Mouse (Mus musculus) limb, embryonic 14.5 days (tissue): ENCODE results near the gene Aars2. TPM values are rescaled to one million over a fixed set of nuclear protein-coding genes. Genes with fewer than 3 reads are reported as not detected.

Experiments used
- ATAC-seq: fragments of 200-750 bp; cut with Nextera tagmentation; 2 replicates; pipeline ENCODE4 v1.8.0; 2017; ENCODE audit warnings: low read depth, moderate number of reproducible peaks, moderate TSS enrichment; ENCODE audit not compliant: low FRiP score
- DNase-seq: peaks from one replicate; pipeline ENCODE4 v3.0.0-alpha.2; 2015; ENCODE audit warnings: low spot score
- H3K27ac ChIP-seq: fragments of 300-500 bp; sonication (generic); replicated peaks from 2 replicates; pipeline ENCODE4 v1.5.1; 2014; ENCODE audit warnings: low read depth, mild to moderate bottlenecking, low read length, moderate library complexity, mixed read lengths
- H3K27me3 ChIP-seq: fragments of 300-500 bp; sonication (generic); 2 replicates; pipeline ENCODE4 v1.6.1; 2014; ENCODE audit warnings: low read length, mixed read lengths; ENCODE audit not compliant: control insufficient read depth, insufficient read depth
- H3K36me3 ChIP-seq: fragments of 300-500 bp; sonication (generic); 2 replicates; pipeline ENCODE4 v1.6.1; 2014; ENCODE audit warnings: mild to moderate bottlenecking, low read length, moderate library complexity, mixed read lengths; ENCODE audit not compliant: control insufficient read depth, insufficient read depth
- H3K4me1 ChIP-seq: fragments of 300-500 bp; sonication (generic); 2 replicates; pipeline ENCODE4 v1.6.1; 2014; ENCODE audit warnings: antibody characterized with exemption, low read length, mixed read lengths; ENCODE audit not compliant: control insufficient read depth, insufficient read depth
- H3K4me2 ChIP-seq: fragments of 300-500 bp; sonication (generic); replicated peaks from 2 replicates; pipeline ENCODE4 v1.6.1; 2014; ENCODE audit warnings: low read depth, mild to moderate bottlenecking, low read length, moderate library complexity; ENCODE audit not compliant: severe bottlenecking
- H3K4me3 ChIP-seq: fragments of 300-500 bp; sonication (generic); replicated peaks from 2 replicates; pipeline ENCODE4 v1.5.1; 2014; ENCODE audit warnings: low read length
- H3K9ac ChIP-seq: fragments of 300-500 bp; sonication (generic); 2 replicates; pipeline ENCODE4 v1.6.1; 2014; ENCODE audit warnings: mild to moderate bottlenecking, low read depth, low read length, moderate library complexity; ENCODE audit not compliant: severe bottlenecking
- H3K9me3 ChIP-seq: fragments of 300-500 bp; sonication (generic); 2 replicates; pipeline ENCODE4 v1.6.1; 2016; ENCODE audit warnings: low read length; ENCODE audit not compliant: control insufficient read depth
- POLR2A ChIP-seq: fragments of 200-500 bp; IDR thresholded peaks from 2 replicates; pipeline ENCODE4 v1.8.0; 2012; ENCODE audit warnings: inconsistent platforms, mild to moderate bottlenecking, moderate library complexity, borderline replicate concordance; ENCODE audit not compliant: insufficient read depth, insufficient read length; ENCODE audit errors: extremely low read depth
- WGBS: fragments of 180-500 bp; shearing (Covaris S2); extraction: QIAGEN DNeasy Blood & Tissue Kit; methylation state at CpG from one replicate; pipeline ENCODE4 v1.1.7; 2014; 5-methylcytosine and 5-hydroxymethylcytosine counted together
- polyA plus RNA-seq, 2 experiments: library from polyadenylated mRNA; depleted of rRNA in 1 of 2; stranded (reverse) in 1 of 2; unstranded in 1 of 2; fragments of >200 nt; fragmentation: Nextera tagmentation in 1 of 2; extraction: Ambion mirVana in 1 of 2; gene quantifications; 2 replicates each; pipeline versions ENCODE4 v1.2.1 to v1.2.3; 2012 to 2014

Aars2 gene
- polyA plus RNA-seq, 2 experiments: 13.0 to 20.8 TPM

DNA sequence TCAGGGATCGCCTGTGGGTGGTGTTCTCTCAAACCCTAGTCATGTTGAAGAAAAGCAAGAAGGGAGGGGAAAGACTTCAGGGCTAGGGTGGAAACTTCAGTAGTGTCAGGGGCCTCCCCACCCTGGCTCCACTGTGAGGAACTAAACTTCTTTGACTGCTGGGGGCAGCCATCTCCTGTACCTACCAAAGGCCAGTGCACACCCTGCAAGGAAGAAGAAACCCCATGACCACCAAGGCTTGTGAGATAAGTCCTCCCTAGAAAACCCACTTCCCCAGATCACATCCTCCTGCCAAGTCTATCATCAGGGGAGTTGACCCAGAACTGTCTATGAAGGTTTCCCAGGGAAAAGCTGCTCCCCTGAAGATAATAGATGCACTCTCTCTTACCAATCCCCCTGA is 47.8 kb downstream of the Aars2 start:
- H3K9ac ChIP-seq: no peak overlapping the region
- TF ChIP-seq POLR2A: no peak
- no peaks in the 10 kb centered on the region for H3K27me3 ChIP-seq
- no peak overlapping the region for H3K27ac ChIP-seq
- no peaks in the 10 kb centered on the region for H3K36me3 ChIP-seq
- WGBS: 56% methylated on average over 1 of the region's 1 CpGs
- DNase-seq (no peak), ATAC-seq (no peak)
- no peaks in the 10 kb centered on the region for H3K9me3 ChIP-seq
- no peak overlapping the region for H3K4me2 ChIP-seq
- no peak overlapping the region for H3K4me3 ChIP-seq
- peaks cover 14% of the 10 kb centered on the region for H3K4me1 ChIP-seq

- Histone ChIP-seq H3K27ac (no peak within 1 kb of the TSS), H3K9me3 (no peaks in the 10 kb centered on the region), H3K36me3 (no peaks in the 10 kb centered on the region), H3K9ac (peak within 1 kb of the TSS; percentile 56), H3K27me3 (no peaks in the 10 kb centered on the region), H3K4me3 (peak within 1 kb of the TSS; percentile 46), H3K4me1 (peaks cover 12% of the 10 kb centered on the region), H3K4me2 (peak within 1 kb of the TSS; percentile 92)
- ATAC-seq (peak; percentile 80), DNase-seq (peak; percentile 93)
- WGBS: 1% methylated on average over 42 of the region's 45 CpGs
- TF ChIP-seq POLR2A: no peak
Observed at GRCm38 (mm10) chr17:45555452-45556106, 48.9 kb downstream of the Aars2 start, which contains the start of gene Nfkbie. Gene Nfkbie (plus strand): TSS chr17:45555703.

- peak overlapping the region; percentile 46 for H3K4me3 ChIP-seq
- 5% methylated on average over 14 of the region's 14 CpGs for WGBS
- no peak overlapping the region for H3K27ac ChIP-seq
- no peak for TF ChIP-seq POLR2A
- H3K9me3 ChIP-seq: no peaks in the 10 kb centered on the region
- peak overlapping the region; percentile 56 for H3K9ac ChIP-seq
- DNase-seq: no peak
- peak overlapping the region; percentile 92 for H3K4me2 ChIP-seq
- H3K36me3 ChIP-seq: no peaks in the 10 kb centered on the region
- peaks cover 12% of the 10 kb centered on the region for H3K4me1 ChIP-seq
- no peaks in the 10 kb centered on the region for H3K27me3 ChIP-seq
- no peak for ATAC-seq
Observed at GRCm38 (mm10) chr17:45556107-45556489, 49.5 kb downstream of the Aars2 start.

- Histone ChIP-seq H3K36me3 (no peaks in the 10 kb centered on the region), H3K27ac (no peak overlapping the region), H3K4me1 (peaks cover 12% of the 10 kb centered on the region), H3K4me2 (peak overlapping the region; percentile 92), H3K9ac (peak overlapping the region; percentile 56; the same call in 1 of the 2 replicates), H3K27me3 (no peaks in the 10 kb centered on the region), H3K9me3 (no peaks in the 10 kb centered on the region), H3K4me3 (peak overlapping the region; percentile 46)
- 65% methylated on average over 3 of the region's 3 CpGs for WGBS
- ATAC-seq (no peak), DNase-seq (no peak)
- TF ChIP-seq POLR2A: no peak
Observed at GRCm38 (mm10) chr17:45556514-45557245, 50.0 kb downstream of the Aars2 start.

DNA sequence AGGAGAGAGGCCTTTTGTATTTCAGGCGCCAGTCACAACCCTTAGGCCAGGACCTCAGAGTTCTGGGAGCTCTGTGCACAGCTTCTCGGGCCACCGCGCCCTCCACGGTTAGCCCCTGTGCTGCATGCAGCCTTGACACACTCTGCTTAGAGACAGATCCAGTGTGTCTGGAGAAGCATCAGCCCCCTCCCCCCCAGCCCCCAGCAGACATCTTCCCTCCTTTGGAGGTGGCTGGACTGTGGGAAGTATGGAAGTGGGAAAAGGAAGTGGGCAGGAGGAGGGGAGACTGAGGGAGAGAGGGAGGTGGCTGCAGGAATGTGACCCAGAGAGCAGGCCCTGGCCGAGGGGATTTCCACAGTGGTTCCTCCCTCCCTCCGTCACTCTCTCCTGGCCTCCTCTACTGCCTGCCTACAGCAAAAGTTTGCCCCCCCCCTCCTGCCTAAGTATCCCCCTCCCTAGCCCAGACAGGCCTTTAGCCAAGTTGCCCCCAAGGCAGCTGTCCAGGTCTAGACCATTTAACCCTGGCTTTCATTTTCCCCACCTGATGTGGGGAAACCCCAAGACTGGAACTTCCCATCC is 50.7 kb downstream of the Aars2 start:
- no peak overlapping the region for H3K9ac ChIP-seq
- peak overlapping the region; percentile 17; the same call in 1 of the 2 replicates for H3K4me2 ChIP-seq
- DNase-seq (no peak), ATAC-seq (no peak)
- H3K4me3 ChIP-seq: no peak overlapping the region
- no peak for TF ChIP-seq POLR2A
- no peaks in the 10 kb centered on the region for H3K36me3 ChIP-seq
- no peaks in the 10 kb centered on the region for H3K27me3 ChIP-seq
- no peak overlapping the region for H3K27ac ChIP-seq
- H3K9me3 ChIP-seq: no peaks in the 10 kb centered on the region
- WGBS: 78% methylated on average over 7 of the region's 7 CpGs
- peaks cover 9% of the 10 kb centered on the region for H3K4me1 ChIP-seq
